Mouse (Mus musculus) bone marrow, adult 2 months (tissue): ENCODE data around the gene Lum. TPM values are rescaled to one million over a fixed set of nuclear protein-coding genes. Genes with fewer than 3 reads are reported as not detected.

ENCODE experiments used
- H3K27ac ChIP-seq: fragments of 200-500 bp; 2 replicates; pipeline ENCODE4 v1.5.1; 2012; ENCODE audit warnings: low read depth, mild to moderate bottlenecking, control low read depth, inconsistent platforms, low read length; ENCODE audit not compliant: control insufficient read depth, poor library complexity, insufficient read depth
- H3K4me1 ChIP-seq: fragments of 200-500 bp; 2 replicates; pipeline ENCODE4 v1.6.1; 2011; ENCODE audit warnings: low read length; ENCODE audit not compliant: control insufficient read depth, insufficient read depth
- H3K4me3 ChIP-seq: fragments of 200-500 bp; replicated peaks from 2 replicates; pipeline ENCODE3; 2011; ENCODE audit warnings: mild to moderate bottlenecking, low read depth, low read length, control low read depth; ENCODE audit not compliant: control insufficient read depth
- CTCF ChIP-seq: fragments of 200-500 bp; IDR thresholded peaks from 2 replicates; pipeline ENCODE4 v1.5.1; 2011; ENCODE audit warnings: low read length, control low read depth; ENCODE audit not compliant: control insufficient read depth, insufficient read depth
- POLR2A ChIP-seq: fragments of 200-500 bp; IDR thresholded peaks from 2 replicates; pipeline ENCODE4 v1.6.1; 2011; ENCODE audit warnings: low read depth, mild to moderate bottlenecking, control low read depth, low read length, borderline replicate concordance; ENCODE audit not compliant: control insufficient read depth
- WGBS: fragments of 180-500 bp; shearing (Covaris S2); methylation state at CpG from one replicate; pipeline ENCODE4 v1.1.7; 2018; 5-methylcytosine and 5-hydroxymethylcytosine counted together
- polyA plus RNA-seq: library from polyadenylated mRNA; stranded (reverse); fragments of >200 nt; gene quantifications from 2 replicates; pipeline ENCODE4 v1.2.4, GENCODE M21; 2011; ENCODE audit warnings: low replicate concordance; ENCODE audit not compliant: missing spikeins, insufficient read depth, insufficient read length

Gene Lum
- 5.8 and 11.6 TPM in 2 replicates for polyA plus RNA-seq

DNA sequence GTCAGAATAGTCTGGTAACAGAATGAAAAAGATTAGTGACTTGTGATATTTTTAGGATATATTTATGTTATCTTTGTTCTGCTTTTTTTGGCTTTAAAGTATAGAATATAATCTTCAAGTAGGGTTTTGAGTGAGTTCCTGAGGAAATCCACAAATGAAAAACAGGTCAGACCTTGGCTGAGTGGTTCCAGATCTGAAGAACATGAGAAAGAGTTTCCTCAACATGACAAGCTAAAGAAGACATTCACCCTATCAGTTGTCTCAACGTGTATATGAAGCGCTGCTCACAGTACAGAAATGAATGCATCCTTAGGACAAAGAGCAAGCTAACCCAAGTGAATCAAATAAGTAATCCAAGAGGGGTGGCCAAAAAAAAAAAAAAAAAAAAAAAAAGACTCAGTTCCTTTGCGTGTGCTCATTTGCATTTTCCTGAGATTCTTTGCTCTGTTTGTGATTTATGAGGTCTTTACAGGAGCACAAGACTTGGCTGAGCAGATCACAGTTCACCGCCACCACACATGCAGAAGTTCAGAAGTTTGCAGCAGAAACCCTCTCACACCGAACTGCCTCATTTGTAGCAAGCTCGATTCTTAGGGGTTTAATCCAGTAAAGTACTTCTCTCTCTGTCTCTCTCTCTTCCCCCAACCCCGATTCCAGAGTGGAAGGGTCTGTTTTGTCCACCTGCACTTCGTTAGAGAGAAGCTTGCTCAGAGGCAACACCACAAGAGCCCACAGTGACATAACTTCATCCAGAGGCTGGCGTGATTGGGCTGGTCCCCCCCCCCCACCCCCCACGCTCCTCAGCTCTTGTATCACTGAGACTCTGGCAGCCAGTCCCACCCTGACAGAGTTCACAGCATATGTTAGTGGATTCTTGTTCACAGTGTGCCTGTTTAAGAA lies at the start of gene Lum:
Lum (plus strand) TSS at position 172 of the 900 bp plus-strand sequence.
- Histone ChIP-seq H3K27ac (no peak within 1 kb of the TSS), H3K4me1 (no peaks in the 10 kb centered on the region), H3K4me3 (no peak within 1 kb of the TSS)
- 26% methylated on average over 10 of the region's 10 CpGs for WGBS
- TF ChIP-seq CTCF (no peak), POLR2A (no peak)

DNA sequence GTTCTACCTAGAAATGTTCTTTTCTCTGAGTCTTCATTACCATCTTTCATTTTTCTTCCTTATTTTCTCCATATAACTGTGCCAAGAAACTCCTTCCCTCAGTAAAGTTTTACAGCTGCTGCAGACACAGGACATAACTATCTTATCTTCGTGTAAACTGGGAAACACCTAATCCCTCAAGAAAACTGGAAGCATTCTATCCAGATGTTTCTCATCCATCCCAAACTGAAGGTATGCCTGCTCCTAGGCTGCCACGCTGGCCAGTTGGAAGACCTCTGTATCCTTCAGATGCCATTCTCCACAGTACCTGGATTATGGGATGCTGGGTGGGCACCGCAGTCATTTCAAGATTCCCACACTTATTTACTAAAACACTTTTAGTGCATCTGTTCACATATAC lies 41.6 kb upstream of the Lum start:
- H3K4me3 ChIP-seq, result no peak overlapping the region
- no peak overlapping the region for H3K27ac ChIP-seq
- H3K4me1 ChIP-seq, result no peaks in the 10 kb centered on the region
- WGBS, result 80% methylated on average over 3 of the region's 3 CpGs
- no peak for TF ChIP-seq CTCF
- no peak for TF ChIP-seq POLR2A

DNA sequence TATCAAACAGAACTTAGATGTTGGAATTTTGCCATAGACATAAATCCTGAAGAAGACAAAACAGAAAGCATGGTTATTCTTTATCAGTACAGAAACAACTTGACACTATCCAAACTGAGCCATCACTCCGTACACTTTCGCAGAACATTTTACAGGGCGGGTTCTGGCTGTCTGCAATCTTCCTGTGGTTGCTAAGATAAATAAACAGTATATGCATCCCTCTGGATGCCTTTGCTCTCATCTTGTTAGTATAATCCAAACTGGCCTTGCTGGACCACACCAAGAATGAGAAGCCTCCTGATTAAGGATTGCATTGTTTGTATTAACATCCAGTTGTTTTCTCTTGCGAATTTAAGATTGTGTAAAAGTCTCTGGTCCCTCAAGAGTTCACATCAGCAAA lies 29.2 kb upstream of the Lum start:
- TF ChIP-seq POLR2A (no peak), CTCF (no peak)
- H3K27ac ChIP-seq, result no peak overlapping the region
- no peak overlapping the region for H3K4me3 ChIP-seq
- 72% methylated on average over 4 of the region's 4 CpGs for WGBS
- no peaks in the 10 kb centered on the region for H3K4me1 ChIP-seq

DNA sequence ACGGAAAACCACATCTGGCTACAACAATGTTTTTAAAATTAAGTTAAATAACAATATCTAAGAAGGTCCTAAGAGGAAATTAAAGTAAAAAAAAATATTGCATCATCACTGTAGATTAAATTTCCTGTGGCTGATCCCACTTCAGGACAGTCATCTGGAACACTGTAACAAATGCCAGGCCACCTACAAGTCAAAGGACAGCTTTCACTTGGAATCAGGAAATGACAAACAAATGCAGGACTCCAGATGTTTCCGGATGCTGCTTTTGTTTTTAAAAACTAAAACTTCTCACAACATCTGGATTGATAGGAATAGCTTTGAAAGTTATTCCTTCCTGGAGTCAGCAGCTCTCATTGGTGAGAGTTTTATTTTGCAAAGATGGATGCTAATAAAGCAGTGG lies 28.0 kb upstream of the Lum start:
- Histone ChIP-seq H3K4me1 (no peaks in the 10 kb centered on the region), H3K4me3 (no peak overlapping the region), H3K27ac (no peak overlapping the region)
- 55% methylated on average over 2 of the region's 2 CpGs for WGBS
- TF ChIP-seq CTCF (no peak), POLR2A (no peak)

DNA sequence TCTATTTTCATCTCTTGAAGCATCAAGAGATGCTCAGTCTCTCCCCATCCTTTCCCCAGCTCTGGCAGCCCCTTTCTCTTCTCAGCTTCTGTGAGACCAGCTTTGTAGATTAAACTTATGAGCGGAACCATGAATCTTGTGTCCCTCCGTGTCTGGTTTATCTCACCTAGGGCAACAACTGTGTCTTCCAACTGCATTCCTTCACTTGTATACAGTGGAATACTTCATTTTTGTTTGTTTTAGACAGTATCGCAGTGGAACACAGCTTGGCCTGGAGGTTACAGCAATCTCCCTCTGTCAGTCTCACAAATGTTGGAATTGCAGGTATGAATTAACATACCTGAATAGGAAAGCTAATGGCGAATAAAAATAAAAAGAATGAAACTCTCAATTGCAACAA lies 26.7 kb upstream of the Lum start:
- Histone ChIP-seq H3K4me1 (no peaks in the 10 kb centered on the region), H3K4me3 (no peak overlapping the region), H3K27ac (no peak overlapping the region)
- WGBS, result 84% methylated on average over 4 of the region's 4 CpGs
- no peak for TF ChIP-seq POLR2A
- TF ChIP-seq CTCF, result no peak

DNA sequence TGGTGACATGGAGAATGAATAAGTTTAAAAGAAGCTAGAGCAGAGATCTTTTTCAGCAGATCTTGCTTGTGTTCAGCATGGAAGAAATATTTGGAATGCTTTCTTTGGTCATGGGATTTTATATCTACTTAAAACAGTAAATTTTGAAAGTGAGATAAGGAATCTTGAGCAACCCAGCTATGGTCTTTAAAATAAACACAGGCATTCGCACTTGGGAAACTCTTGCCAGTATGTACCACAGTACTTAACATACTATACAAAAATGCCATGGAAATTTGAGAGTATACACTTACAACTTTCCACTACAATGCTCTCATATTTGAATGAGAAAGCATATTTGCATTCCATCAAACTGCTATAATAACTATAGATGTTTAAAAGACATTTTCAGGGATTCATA lies 17.2 kb upstream of the Lum start:
- Histone ChIP-seq H3K4me1 (no peaks in the 10 kb centered on the region), H3K27ac (no peak overlapping the region), H3K4me3 (no peak overlapping the region)
- TF ChIP-seq CTCF, result no peak
- TF ChIP-seq POLR2A, result no peak
- 53% methylated on average over 1 of the region's 1 CpGs for WGBS

DNA sequence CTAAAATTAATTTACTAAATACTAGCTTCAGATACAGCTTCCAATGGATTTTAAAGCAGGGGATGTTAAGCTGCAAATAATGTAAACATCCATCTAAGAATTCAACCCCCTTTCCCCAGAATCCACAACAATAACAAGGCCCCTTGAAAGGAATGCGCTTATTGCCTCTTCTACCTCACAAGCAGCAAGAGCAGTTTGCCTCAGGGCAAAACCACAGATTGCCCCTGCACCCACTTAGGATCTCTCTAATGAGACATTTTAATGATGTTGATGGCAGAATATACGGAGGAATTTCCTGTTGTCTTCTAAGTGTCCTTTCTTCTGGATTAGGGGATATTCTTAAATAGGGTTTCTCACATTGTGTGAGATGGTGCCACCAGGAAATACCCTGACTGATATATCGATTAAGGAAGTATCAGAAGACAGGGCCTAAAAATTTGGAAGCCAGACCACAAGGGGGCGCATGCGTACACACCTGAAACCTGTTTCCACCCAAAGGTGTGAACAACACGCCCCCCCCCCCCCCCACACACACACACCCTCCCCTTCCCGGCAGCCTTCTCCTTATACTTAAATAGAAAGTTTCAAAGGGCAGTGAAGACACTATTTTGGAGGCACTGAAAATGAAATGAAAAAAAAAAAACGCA lies 2.7 kb downstream of the Lum start:
- TF ChIP-seq POLR2A, result no peak
- TF ChIP-seq CTCF, result no peak
- WGBS, result 70% methylated on average over 8 of the region's 8 CpGs
- Histone ChIP-seq H3K27ac (no peak overlapping the region), H3K4me3 (no peak overlapping the region), H3K4me1 (no peaks in the 10 kb centered on the region)

DNA sequence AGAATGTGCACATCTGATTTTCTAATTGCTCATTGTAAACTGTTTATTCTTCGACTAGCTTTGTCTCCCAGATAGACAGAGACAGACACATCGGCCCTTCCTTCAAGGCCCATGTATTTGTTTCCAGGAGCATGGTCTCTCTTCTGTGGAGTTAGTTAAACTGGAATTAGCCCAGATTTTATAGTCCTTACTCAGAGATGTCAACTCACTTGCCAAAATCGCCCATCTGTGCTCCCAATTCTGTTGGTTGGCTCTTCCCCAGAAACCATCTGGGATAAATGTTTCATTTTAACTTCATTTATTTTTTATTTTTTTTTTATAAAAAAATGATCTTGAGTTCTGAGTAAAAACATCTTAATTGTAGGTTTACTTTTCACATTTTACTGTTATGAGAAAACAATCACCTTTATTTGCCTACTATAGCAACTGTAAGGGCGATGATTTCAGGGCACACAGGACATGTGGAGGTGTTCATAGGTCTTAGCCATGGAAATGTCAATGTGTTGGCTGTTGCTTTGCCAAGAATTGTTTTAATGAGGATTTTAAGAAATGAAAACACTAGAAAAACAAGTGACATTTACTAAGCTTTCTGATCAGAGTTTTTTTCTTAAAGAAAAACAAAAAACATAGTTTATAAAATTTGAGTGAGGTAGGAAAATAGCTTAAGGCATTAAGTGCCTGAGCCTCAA lies 17.8 kb downstream of the Lum start:
- no peak for TF ChIP-seq CTCF
- TF ChIP-seq POLR2A, result no peak
- WGBS, result 73% methylated on average over 4 of the region's 4 CpGs
- Histone ChIP-seq H3K27ac (no peak overlapping the region), H3K4me1 (no peaks in the 10 kb centered on the region), H3K4me3 (no peak overlapping the region)
